Mouse (Mus musculus) CH12.LX (cell line): Measurements from ENCODE around the gene Aspscr1. TPM values are rescaled to one million over a fixed set of nuclear protein-coding genes. Genes with fewer than 3 reads are reported as not detected.
A peak's percentile ranks its signal among the peaks of the same experiment; 100 is the strongest.

ENCODE experiments used
- DNase-seq: peaks from one replicate; pipeline ENCODE4 v3.0.0-alpha.2; 2013; ENCODE audit errors: extremely low read depth
- H3K27ac ChIP-seq: 2 replicates; pipeline ENCODE4 v1.5.1; 2012; ENCODE audit warnings: low read depth, mild to moderate bottlenecking, control low read depth, moderate library complexity; ENCODE audit not compliant: insufficient read depth
- H3K27me3 ChIP-seq: replicated peaks from 2 replicates; pipeline ENCODE3; 2012; ENCODE audit warnings: inconsistent platforms
- H3K36me3 ChIP-seq, 2 experiments: replicated peaks in 1 of 2; 2 replicates each; pipeline versions ENCODE3 to v1.6.1; 2012; ENCODE audit warnings: inconsistent platforms in 1 of 2, low read length in 1 of 2, mild to moderate bottlenecking in 1 of 2, mixed read lengths in 1 of 2, moderate library complexity in 1 of 2; ENCODE audit not compliant: control insufficient read depth in 1 of 2, insufficient read depth in 1 of 2
- H3K4me1 ChIP-seq, 2 experiments: 2 replicates each; pipeline ENCODE4 v1.6.1; 2012; ENCODE audit warnings: inconsistent platforms in 1 of 2, moderate library complexity in 1 of 2; ENCODE audit not compliant: insufficient read depth in 2 of 2, control insufficient read depth in 1 of 2
- H3K4me2 ChIP-seq: 2 replicates; pipeline ENCODE4 v1.6.1; 2012; ENCODE audit warnings: low read depth, mild to moderate bottlenecking, control low read depth; ENCODE audit not compliant: poor library complexity, insufficient read depth, severe bottlenecking
- H3K4me3 ChIP-seq, 3 experiments: fragments of 150-350 bp in 1 of 3; sonication (generic) in 1 of 3; replicated peaks in 1 of 3; 2 replicates each; pipeline versions ENCODE3 to v1.5.1; 2011 to 2012; ENCODE audit warnings: low read depth in 2 of 3, low read length in 2 of 3, mild to moderate bottlenecking in 2 of 3, moderate library complexity in 2 of 3, control low read depth in 1 of 3, improper control_type of control experiment in 1 of 3, inconsistent platforms in 1 of 3, mixed read lengths in 1 of 3; ENCODE audit not compliant: poor library complexity in 1 of 3
- H3K79me2 ChIP-seq: replicated peaks from 2 replicates; pipeline ENCODE4 v1.6.1; 2012; ENCODE audit warnings: mild to moderate bottlenecking, moderate library complexity; ENCODE audit not compliant: control insufficient read depth, poor library complexity, insufficient read depth, severe bottlenecking; ENCODE audit errors: extremely low read depth
- H3K9ac ChIP-seq: 2 replicates; pipeline ENCODE4 v1.6.1; 2012; ENCODE audit warnings: low read depth, mild to moderate bottlenecking, control low read depth, moderate library complexity; ENCODE audit not compliant: insufficient read depth
- H3K9me3 ChIP-seq: replicated peaks from 2 replicates; pipeline ENCODE3; 2012; ENCODE audit warnings: low read length, inconsistent platforms, mixed read lengths
- BHLHE40 ChIP-seq: IDR thresholded peaks from 2 replicates; pipeline ENCODE4 v1.6.1; 2011; ENCODE audit warnings: mild to moderate bottlenecking, low read depth, low read length, improper control_type of control experiment
- CHD1 ChIP-seq: IDR thresholded peaks from 2 replicates; pipeline ENCODE4 v1.6.1; 2012; ENCODE audit warnings: low read depth, low read length, improper control_type of control experiment, inconsistent platforms
- CTCF ChIP-seq, 2 experiments: IDR thresholded peaks in 1 of 2; conservative IDR thresholded peaks in 1 of 2; 2 replicates each; pipeline ENCODE4 v1.5.1; 2011 to 2012; ENCODE audit warnings: low read depth in 2 of 2, low read length in 2 of 2, improper control_type of control experiment in 1 of 2, inconsistent platforms in 1 of 2, mild to moderate bottlenecking in 1 of 2, moderate library complexity in 1 of 2
- E2F4 ChIP-seq: IDR thresholded peaks from 2 replicates; pipeline ENCODE4 v1.6.1; 2011; ENCODE audit warnings: low read depth, low read length, improper control_type of control experiment; ENCODE audit not compliant: insufficient replicate concordance
- ELF1 ChIP-seq: IDR thresholded peaks from 2 replicates; pipeline ENCODE4 v1.6.1; 2014; ENCODE audit warnings: low read depth, mild to moderate bottlenecking, inconsistent platforms, low read length, improper control_type of control experiment
- ETS1 ChIP-seq: conservative IDR thresholded peaks from 2 replicates; pipeline ENCODE4 v1.6.1; 2012; ENCODE audit warnings: low read depth, mild to moderate bottlenecking, inconsistent platforms, low read length, improper control_type of control experiment, moderate library complexity
- GABPA ChIP-seq: IDR thresholded peaks from 2 replicates; pipeline ENCODE4 v1.6.1; 2012; ENCODE audit warnings: low read depth, low read length, improper control_type of control experiment, inconsistent platforms; ENCODE audit not compliant: insufficient replicate concordance
- JUN ChIP-seq: IDR thresholded peaks from 2 replicates; pipeline ENCODE4 v1.6.1; 2011; ENCODE audit warnings: low read depth, mild to moderate bottlenecking, low read length, improper control_type of control experiment, moderate library complexity; ENCODE audit not compliant: insufficient read depth
- JUND ChIP-seq: conservative IDR thresholded peaks from 2 replicates; pipeline ENCODE4 v1.6.1; 2011; ENCODE audit warnings: low read depth, low read length, improper control_type of control experiment
- KAT2A ChIP-seq: IDR thresholded peaks from 2 replicates; pipeline ENCODE4 v1.6.1; 2012; ENCODE audit warnings: low read length, improper control_type of control experiment, inconsistent platforms; ENCODE audit not compliant: insufficient replicate concordance
- MAX ChIP-seq: IDR thresholded peaks from 2 replicates; pipeline ENCODE4 v1.6.1; 2011; ENCODE audit warnings: low read length, improper control_type of control experiment
- MAZ ChIP-seq: IDR thresholded peaks from 2 replicates; pipeline ENCODE4 v1.6.1; 2012; ENCODE audit warnings: low read depth, mild to moderate bottlenecking, inconsistent platforms, low read length, improper control_type of control experiment, moderate library complexity
- PAX5 ChIP-seq: IDR thresholded peaks from 2 replicates; pipeline ENCODE4 v1.6.1; 2012; ENCODE audit warnings: low read length, inconsistent platforms, mixed read lengths
- POLR2AphosphoS2 ChIP-seq: IDR thresholded peaks from 2 replicates; pipeline ENCODE4 v1.6.1; 2011; ENCODE audit warnings: low read depth, low read length, improper control_type of control experiment
- RAD21 ChIP-seq: IDR thresholded peaks from 2 replicates; pipeline ENCODE4 v1.6.1; 2011; ENCODE audit warnings: low read depth, mild to moderate bottlenecking, low read length, improper control_type of control experiment, moderate library complexity
- SIN3A ChIP-seq: IDR thresholded peaks from 2 replicates; pipeline ENCODE4 v1.6.1; 2012; ENCODE audit warnings: low read length, improper control_type of control experiment, inconsistent platforms
- SMC3 ChIP-seq: IDR thresholded peaks from 2 replicates; pipeline ENCODE4 v1.6.1; 2011; ENCODE audit warnings: low read depth, low read length, improper control_type of control experiment
- TBP ChIP-seq: conservative IDR thresholded peaks from 2 replicates; pipeline ENCODE4 v1.6.1; 2011; ENCODE audit warnings: low read depth, low read length, improper control_type of control experiment
- UBTF ChIP-seq: IDR thresholded peaks from 2 replicates; pipeline ENCODE4 v1.6.1; 2012; ENCODE audit warnings: low read depth, mild to moderate bottlenecking, inconsistent platforms, low read length, improper control_type of control experiment, moderate library complexity
- USF2 ChIP-seq: conservative IDR thresholded peaks from 2 replicates; pipeline ENCODE4 v1.6.1; 2011; ENCODE audit warnings: low read depth, low read length, improper control_type of control experiment
- ZNF384 ChIP-seq: IDR thresholded peaks from 2 replicates; pipeline ENCODE4 v1.6.1; 2012; ENCODE audit warnings: low read depth, low read length, improper control_type of control experiment, inconsistent platforms
- dilution Hi-C: fragments of 300-500 bp; cut with MboI; formaldehyde crosslinking; loops from 2 replicates; pipeline ENCODE4 v1.14.3; 2020; ENCODE audit warnings: low sequenced_read_pairs; ENCODE audit not compliant: extremely low pct_unique_long_range_greater_than_20kb, extremely low pct_ligation_motif_present
- in situ Hi-C: fragments of 300-500 bp; cut with MboI; formaldehyde crosslinking; loops from 3 replicates; pipeline ENCODE4 v1.14.3; 2019; ENCODE audit warnings: low sequenced_read_pairs, low pct_ligation_motif_present, low pct_unique_long_range_greater_than_20kb, mixed read lengths
- polyA plus RNA-seq: library from polyadenylated mRNA; unstranded; fragments of >175 nt; gene quantifications from 2 replicates; pipeline ENCODE4 v1.2.1, GENCODE M21; 2012; ENCODE audit warnings: low read depth; ENCODE audit not compliant: insufficient read length
- total RNA-seq, 2 experiments: library from RNA; depleted of rRNA; stranded (reverse); fragments of 300-350 nt in 1 of 2; fragments of >200 nt in 1 of 2; gene quantifications; 2 replicates each; pipeline ENCODE4 v1.2.3; 2012 to 2014

Aspscr1 gene
- total and polyA plus RNA-seq, 3 experiments = 27.3 to 69.9 (median 34.1) TPM

GRCm38 (mm10) chr11:120747974-120748373 is 75.2 kb downstream of the Aspscr1 start:
- no peak overlapping the region for H3K27ac ChIP-seq
- no peak overlapping the region for H3K4me3 ChIP-seq
- dilution Hi-C loops (no loop called here), in situ Hi-C loops (no loop called here)
- H3K36me3 ChIP-seq = no peaks in the 10 kb centered on the region
- H3K4me1 ChIP-seq = peaks cover 3 to 12% of the 10 kb centered on the region in 2 experiments; a peak in 2 of 4 replicates
- DNase-seq = no peak
- H3K79me2 ChIP-seq = no peaks in the 10 kb centered on the region
- H3K9me3 ChIP-seq = no peaks in the 10 kb centered on the region
- TF ChIP-seq ETS1 = no peak
- TF ChIP-seq ELF1 = no peak
- no peak for TF ChIP-seq E2F4
- TF ChIP-seq POLR2AphosphoS2 = no peak
- no peak for TF ChIP-seq GABPA
- no peak for TF ChIP-seq MAZ
- TF ChIP-seq BHLHE40 = no peak
- TF ChIP-seq CHD1 = no peak
- TF ChIP-seq UBTF = no peak
- TF ChIP-seq SIN3A = no peak
- TF ChIP-seq SMC3 = no peak
- no peak for TF ChIP-seq USF2
- no peak for TF ChIP-seq JUN
- TF ChIP-seq CTCF (conservative IDR thresholded peaks at IDR 0.05 in 1 of 2, IDR thresholded peaks at IDR 0.05 in 1 of 2; ENCODE audit: low read depth in 2 of 2, low read length in 2 of 2) = no peak
- no peak for TF ChIP-seq JUND
- TF ChIP-seq PAX5 = no peak
- no peak for TF ChIP-seq TBP
- TF ChIP-seq ZNF384 = no peak
- TF ChIP-seq KAT2A = no peak
- H3K4me2 ChIP-seq = no peak overlapping the region
- peaks cover 38% of the 10 kb centered on the region for H3K27me3 ChIP-seq
- H3K9ac ChIP-seq = no peak overlapping the region

- Histone ChIP-seq H3K27me3 (peaks cover 31% of the 10 kb centered on the region), H3K4me2 (no peak overlapping the region), H3K79me2 (no peaks in the 10 kb centered on the region), H3K4me1 (peaks cover 0 to 7% of the 10 kb centered on the region in 2 experiments; a peak in 2 of 4 replicates), H3K27ac (no peak overlapping the region), H3K36me3 (no peaks in the 10 kb centered on the region), H3K4me3 (no peak overlapping the region), H3K9ac (no peak overlapping the region), H3K9me3 (no peaks in the 10 kb centered on the region)
- TF ChIP-seq MAX (no peak), SMC3 (peak; percentile 47), RAD21 (peak; percentile 65), POLR2AphosphoS2 (no peak), CTCF (conservative IDR thresholded peaks at IDR 0.05 in 1 of 2, IDR thresholded peaks at IDR 0.05 in 1 of 2; ENCODE audit: low read depth in 2 of 2, low read length in 2 of 2) (peak; percentile 61 to 76)
- DNase-seq = peak; percentile 67
- dilution Hi-C loops (no loop called here), in situ Hi-C loops (no loop called here)
Observed at GRCm38 (mm10) chr11:120749430-120749829, 76.7 kb downstream of the Aspscr1 start.
